Mouse (Mus musculus) thymus, adult 2 months (tissue): ENCODE data around the gene Gli2. TPM values are rescaled to one million over a fixed set of nuclear protein-coding genes. Genes with fewer than 3 reads are reported as not detected.

ENCODE experiments used
- DNase-seq: peaks from one replicate; pipeline ENCODE4 v3.0.0; 2021
- H3K27ac ChIP-seq: fragments of 200-500 bp; 2 replicates; pipeline ENCODE4 v1.5.1; 2012; ENCODE audit warnings: low read length, control low read depth; ENCODE audit not compliant: control insufficient read depth, insufficient read depth
- H3K27me3 ChIP-seq: fragments of 200-500 bp; 2 replicates; pipeline ENCODE4 v1.6.1; 2012; ENCODE audit warnings: mild to moderate bottlenecking, low read length, moderate library complexity, mixed read lengths; ENCODE audit not compliant: control insufficient read depth, insufficient read depth
- H3K36me3 ChIP-seq: fragments of 200-500 bp; 2 replicates; pipeline ENCODE4 v1.6.1; 2012; ENCODE audit warnings: mild to moderate bottlenecking, low read length, moderate library complexity; ENCODE audit not compliant: control insufficient read depth, insufficient read depth
- H3K4me1 ChIP-seq: fragments of 200-500 bp; replicated peaks from 2 replicates; pipeline ENCODE4 v1.6.1; 2012; ENCODE audit warnings: low read length; ENCODE audit not compliant: control insufficient read depth, insufficient read depth
- H3K4me3 ChIP-seq: fragments of 200-500 bp; 2 replicates; pipeline ENCODE4 v1.5.1; 2012; ENCODE audit warnings: mild to moderate bottlenecking, low read length, control low read depth, moderate library complexity; ENCODE audit not compliant: control insufficient read depth, insufficient read depth
- CTCF ChIP-seq: fragments of 200-500 bp; IDR thresholded peaks from 2 replicates; pipeline ENCODE4 v1.5.1; 2012; ENCODE audit warnings: mild to moderate bottlenecking, control low read depth, low read length, moderate library complexity, borderline replicate concordance; ENCODE audit not compliant: control insufficient read depth, poor library complexity, insufficient read depth; ENCODE audit errors: extremely low read depth
- POLR2A ChIP-seq: fragments of 200-500 bp; IDR thresholded peaks from 2 replicates; pipeline ENCODE4 v1.6.1; 2012; ENCODE audit warnings: mild to moderate bottlenecking, low read length, control low read depth, moderate library complexity; ENCODE audit not compliant: control insufficient read depth, poor library complexity, insufficient read depth; ENCODE audit errors: extremely low read depth
- WGBS: fragments of 180-500 bp; shearing (Covaris S2); methylation state at CpG from one replicate; pipeline ENCODE4 v1.1.7; 2018; 5-methylcytosine and 5-hydroxymethylcytosine counted together
- polyA plus RNA-seq: library from polyadenylated mRNA; depleted of rRNA; stranded (reverse); fragments of >200 nt; gene quantifications from 2 replicates; pipeline ENCODE4 v1.2.3, GENCODE M21; 2012

Gene Gli2
- polyA plus RNA-seq, 1 experiment = 2.4 TPM

GRCm38 (mm10) chr1:118983389-118983788 lies 70.0 kb downstream of the Gli2 start:
- H3K27me3 ChIP-seq = no peaks in the 10 kb centered on the region
- no peak overlapping the region for H3K4me3 ChIP-seq
- 93% methylated on average over 2 of the region's 2 CpGs for WGBS
- no peaks in the 10 kb centered on the region for H3K4me1 ChIP-seq
- TF ChIP-seq POLR2A = no peak
- TF ChIP-seq CTCF = no peak
- no peak for DNase-seq
- no peaks in the 10 kb centered on the region for H3K36me3 ChIP-seq
- no peak overlapping the region for H3K27ac ChIP-seq

DNA sequence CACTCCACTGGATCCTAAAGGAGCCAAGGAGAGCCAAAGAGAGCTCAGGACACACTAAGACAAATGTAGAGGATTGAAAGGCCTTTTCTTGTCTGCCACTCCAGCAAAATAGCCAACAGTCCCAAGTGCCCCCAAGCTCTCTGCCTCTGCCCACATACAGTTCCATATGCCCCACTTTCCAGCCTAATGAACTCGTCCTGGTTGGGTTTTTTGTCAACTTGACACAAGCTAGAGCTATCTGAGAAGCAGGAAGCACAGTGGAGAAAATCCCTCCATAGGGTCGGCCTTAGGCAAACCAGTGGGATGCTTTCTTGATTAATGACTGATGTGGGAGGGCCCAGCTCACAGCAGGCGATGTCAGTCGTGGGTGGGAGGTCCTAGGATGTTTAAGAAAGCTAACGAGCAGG lies 70.6 kb downstream of the Gli2 start:
- H3K4me1 ChIP-seq = no peaks in the 10 kb centered on the region
- no peak overlapping the region for H3K27ac ChIP-seq
- WGBS = 68% methylated on average over 5 of the region's 5 CpGs
- DNase-seq = no peak
- TF ChIP-seq CTCF (no peak), POLR2A (no peak)
- H3K36me3 ChIP-seq = no peaks in the 10 kb centered on the region
- no peak overlapping the region for H3K4me3 ChIP-seq
- H3K27me3 ChIP-seq = no peaks in the 10 kb centered on the region

GRCm38 (mm10) chr1:118981943-118982804 lies 71.2 kb downstream of the Gli2 start:
- Histone ChIP-seq H3K27me3 (no peaks in the 10 kb centered on the region), H3K4me1 (no peaks in the 10 kb centered on the region), H3K27ac (no peak overlapping the region), H3K36me3 (no peaks in the 10 kb centered on the region), H3K4me3 (no peak overlapping the region)
- 21% methylated on average over 16 of the region's 16 CpGs for WGBS
- no peak for DNase-seq
- no peak for TF ChIP-seq POLR2A
- no peak for TF ChIP-seq CTCF

- 32% methylated on average over 7 of the region's 7 CpGs for WGBS
- H3K4me1 ChIP-seq = no peaks in the 10 kb centered on the region
- no peak for DNase-seq
- H3K4me3 ChIP-seq = no peak overlapping the region
- no peaks in the 10 kb centered on the region for H3K27me3 ChIP-seq
- H3K36me3 ChIP-seq = no peaks in the 10 kb centered on the region
- TF ChIP-seq CTCF (no peak), POLR2A (no peak)
- H3K27ac ChIP-seq = no peak overlapping the region
These were observed 72.8 kb downstream of the Gli2 start for GRCm38 (mm10) chr1:118980636-118981035.

DNA sequence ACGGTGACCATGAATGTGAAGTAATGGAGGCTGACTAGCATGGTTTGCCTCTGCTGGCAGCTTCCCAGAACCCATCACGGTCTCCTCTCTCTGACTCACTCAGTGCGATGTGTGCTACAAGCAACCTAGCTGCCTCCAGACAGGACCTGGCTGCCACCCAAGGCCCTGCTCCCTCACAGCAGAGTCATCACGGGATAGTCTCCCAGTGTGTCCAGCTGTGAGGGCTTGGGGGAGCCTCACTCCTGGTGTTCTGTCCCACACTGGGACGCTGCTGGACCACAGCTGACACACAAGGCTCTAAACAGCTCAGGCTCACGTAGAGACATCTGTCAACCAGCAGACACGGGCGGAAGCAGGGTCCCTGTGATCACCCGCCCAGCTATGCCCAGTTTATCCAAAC lies 76.8 kb downstream of the Gli2 start:
- no peak overlapping the region for H3K27ac ChIP-seq
- no peaks in the 10 kb centered on the region for H3K4me1 ChIP-seq
- no peaks in the 10 kb centered on the region for H3K36me3 ChIP-seq
- no peak for DNase-seq
- 91% methylated on average over 9 of the region's 9 CpGs for WGBS
- TF ChIP-seq POLR2A = no peak
- no peak for TF ChIP-seq CTCF
- H3K27me3 ChIP-seq = no peaks in the 10 kb centered on the region
- no peak overlapping the region for H3K4me3 ChIP-seq

DNA sequence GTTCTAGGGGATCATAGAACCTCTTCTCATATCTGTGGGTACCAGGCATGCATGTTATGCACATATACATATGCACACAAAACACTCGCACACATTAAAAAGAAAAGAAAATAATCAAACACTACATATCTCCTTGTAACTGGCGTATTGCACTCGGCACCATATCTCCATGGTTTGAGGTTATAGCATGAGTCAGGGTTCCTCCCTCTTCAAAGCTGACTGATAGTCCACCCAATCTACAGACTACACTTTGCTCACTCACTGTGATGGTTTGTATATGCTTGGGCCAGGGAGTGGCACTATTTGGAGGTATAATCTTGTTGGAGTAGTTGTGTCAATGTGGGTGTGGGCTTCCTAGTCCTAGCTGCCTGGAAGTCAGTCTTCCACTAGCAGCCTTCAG lies 78.0 kb downstream of the Gli2 start:
- no peak overlapping the region for H3K27ac ChIP-seq
- WGBS = 87% methylated on average over 3 of the region's 3 CpGs
- no peak overlapping the region for H3K4me3 ChIP-seq
- no peaks in the 10 kb centered on the region for H3K27me3 ChIP-seq
- H3K4me1 ChIP-seq = no peaks in the 10 kb centered on the region
- H3K36me3 ChIP-seq = no peaks in the 10 kb centered on the region
- no peak for DNase-seq
- TF ChIP-seq POLR2A = no peak
- no peak for TF ChIP-seq CTCF

GRCm38 (mm10) chr1:118970068-118970467 lies 83.4 kb downstream of the Gli2 start:
- no peak overlapping the region for H3K27ac ChIP-seq
- WGBS = 95% methylated on average over 3 of the region's 3 CpGs
- no peaks in the 10 kb centered on the region for H3K4me1 ChIP-seq
- H3K4me3 ChIP-seq = no peak overlapping the region
- no peaks in the 10 kb centered on the region for H3K27me3 ChIP-seq
- H3K36me3 ChIP-seq = no peaks in the 10 kb centered on the region
- TF ChIP-seq CTCF (no peak), POLR2A (no peak)
- no peak for DNase-seq

DNA sequence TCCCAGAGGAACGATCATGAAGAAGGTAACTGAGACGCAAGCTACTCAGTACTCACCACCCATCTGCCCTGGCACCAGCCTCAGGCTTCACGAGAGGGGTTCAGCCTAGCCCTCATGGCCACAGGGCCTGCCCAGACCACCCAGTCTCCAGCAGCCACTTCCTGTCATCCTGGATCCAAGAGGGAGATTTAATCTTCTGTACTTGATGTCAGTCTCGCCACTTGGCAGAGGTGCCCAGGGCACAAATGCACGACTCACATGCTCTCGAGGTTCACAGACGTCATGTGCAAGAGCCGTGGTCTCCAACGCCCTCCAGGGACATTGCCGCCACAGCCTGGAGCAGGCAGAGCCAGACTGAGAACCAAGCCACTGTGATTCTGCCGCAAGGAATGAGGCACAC lies 84.0 kb downstream of the Gli2 start:
- no peak overlapping the region for H3K4me3 ChIP-seq
- no peak overlapping the region for H3K27ac ChIP-seq
- no peaks in the 10 kb centered on the region for H3K4me1 ChIP-seq
- H3K27me3 ChIP-seq = no peaks in the 10 kb centered on the region
- TF ChIP-seq POLR2A (no peak), CTCF (no peak)
- WGBS = 83% methylated on average over 11 of the region's 11 CpGs
- H3K36me3 ChIP-seq = no peaks in the 10 kb centered on the region
- no peak for DNase-seq
